Comparison of ENCODE assay signal across 1 mouse cellular context in genomic region chr6:72553079-72553412, GRCm38 (mm10).
TF ChIP-seq lines count a peak whose summit lies in the region.

No protein-coding gene starts in this region.

TF ChIP-seq in CH12.LX, 34 proteins besides CTCF, POLR2A, EP300 and RAD21 (continued from another document):
- TF ChIP-seq MXI1 (IDR thresholded peaks at IDR 0.05; ENCODE audit: low read depth, low read length) (peak; percentile 58; the same call in 1 of the 2 replicates), TBP (conservative IDR thresholded peaks at IDR 0.05; ENCODE audit: low read depth, low read length) (no peak), MAZ (IDR thresholded peaks at IDR 0.05; ENCODE audit: low read depth, low read length) (no peak), MAX (IDR thresholded peaks at IDR 0.05; ENCODE audit: low read length) (no peak; the same call in 1 of the 2 replicates), PAX5 (IDR thresholded peaks at IDR 0.05; ENCODE audit: low read length) (no peak), SIN3A (IDR thresholded peaks at IDR 0.05; ENCODE audit: low read length) (no peak; the same call in none of the 2 replicates), E2F4 (IDR thresholded peaks at IDR 0.05; ENCODE audit: insufficient replicate concordance, low read depth, low read length) (no peak), BHLHE40 (IDR thresholded peaks at IDR 0.05; ENCODE audit: low read depth, low read length) (no peak; the same call in 1 of the 2 replicates), RCOR1 (conservative IDR thresholded peaks at IDR 0.05; ENCODE audit: low read depth, low read length) (no peak), ZC3H11A (IDR thresholded peaks at IDR 0.05; ENCODE audit: low read depth, low read length) (no peak), IRF4 (IDR thresholded peaks at IDR 0.05; ENCODE audit: low read depth, low read length) (0 out of 2 replicates have a peak, but pooled peaks have one; percentile 2), MAFK (IDR thresholded peaks at IDR 0.05; ENCODE audit: insufficient replicate concordance, low read length) (no peak), CHD2 (IDR thresholded peaks at IDR 0.05; ENCODE audit: low read length) (0 out of 2 replicates have a peak, but pooled peaks have one; percentile 36), MYC (IDR thresholded peaks at IDR 0.05; ENCODE audit: low read depth, low read length) (no peak), ELF1 (IDR thresholded peaks at IDR 0.05; ENCODE audit: low read depth, low read length) (no peak), ETS1 (conservative IDR thresholded peaks at IDR 0.05; ENCODE audit: low read depth, low read length) (0 out of 2 replicates have a peak, but pooled peaks have one; percentile 1), JUND (conservative IDR thresholded peaks at IDR 0.05; ENCODE audit: low read depth, low read length) (no peak)
